Mouse (Mus musculus): ENCODE data around the gene Mcu.

Gene Mcu

GRCm38 (mm10) chr10:59481381-59481780 is 135.1 kb downstream of the Mcu start:
- no peak for DNase-seq

- DNase-seq, result no peak
Measured at GRCm38 (mm10) chr10:59470451-59470850, 146.0 kb downstream of the Mcu start.

- no peak for DNase-seq
Measured at GRCm38 (mm10) chr10:59467297-59467696, 149.2 kb downstream of the Mcu start.

- DNase-seq, result no peak
Measured at GRCm38 (mm10) chr10:59466626-59467025, 149.9 kb downstream of the Mcu start.

GRCm38 (mm10) chr10:59465546-59465945 is 150.9 kb downstream of the Mcu start:
- DNase-seq, result no peak

GRCm38 (mm10) chr10:59462307-59462706 is 154.2 kb downstream of the Mcu start:
- no peak for DNase-seq

GRCm38 (mm10) chr10:59459767-59460166 is 156.7 kb downstream of the Mcu start:
- DNase-seq, result no peak

- no peak for DNase-seq
Measured at GRCm38 (mm10) chr10:59454631-59455030, 161.9 kb downstream of the Mcu start.

GRCm38 (mm10) chr10:59451839-59452238 is 164.7 kb downstream of the Mcu start:
- DNase-seq, result peak; percentile 48

- no peak for DNase-seq
Measured at GRCm38 (mm10) chr10:59447546-59447945, 168.9 kb downstream of the Mcu start.

- DNase-seq, result peak; percentile 39
Measured at GRCm38 (mm10) chr10:59446911-59447437, 169.5 kb downstream of the Mcu start.

- no peak for DNase-seq
Measured at GRCm38 (mm10) chr10:59444635-59445034, 171.9 kb downstream of the Mcu start.

- no peak for DNase-seq
Measured at GRCm38 (mm10) chr10:59444106-59444505, 172.4 kb downstream of the Mcu start.

- peak; percentile 68 for DNase-seq
Measured at GRCm38 (mm10) chr10:59443212-59443611, 173.3 kb downstream of the Mcu start.

GRCm38 (mm10) chr10:59441735-59442134 is 174.8 kb downstream of the Mcu start, which contains the start of gene Oit3:
TSS of gene Oit3 (minus strand) at chr10:59441778.
- DNase-seq, result no peak

GRCm38 (mm10) chr10:59440177-59440576 is 176.3 kb downstream of the Mcu start:
- DNase-seq, result no peak

- DNase-seq, result peak; percentile 73
Measured at GRCm38 (mm10) chr10:59439508-59439931, 177.0 kb downstream of the Mcu start.

- DNase-seq, result no peak
Measured at GRCm38 (mm10) chr10:59438651-59439050, 177.8 kb downstream of the Mcu start.

- DNase-seq, result no peak
Measured at GRCm38 (mm10) chr10:59435746-59436145, 180.7 kb downstream of the Mcu start.

- DNase-seq, result no peak
Measured at GRCm38 (mm10) chr10:59430701-59431218, 185.7 kb downstream of the Mcu start.

GRCm38 (mm10) chr10:59429448-59430135 is 186.9 kb downstream of the Mcu start:
- no peak for DNase-seq

GRCm38 (mm10) chr10:59426371-59426770 is 190.1 kb downstream of the Mcu start:
- peak; percentile 49 for DNase-seq

- peak; percentile 72 for DNase-seq
Measured at GRCm38 (mm10) chr10:59425369-59425768, 191.1 kb downstream of the Mcu start.

- peak; percentile 61 for DNase-seq
Measured at GRCm38 (mm10) chr10:59424453-59424852, 192.0 kb downstream of the Mcu start.

Measured in kidney, postnatal 14 days (tissue).